Mouse (Mus musculus) bone marrow, adult 2 months (tissue): ENCODE measurements around the gene Zbtb7a. TPM values are rescaled to one million over a fixed set of nuclear protein-coding genes. Genes with fewer than 3 reads are reported as not detected.
"Not testable (repeated sequence)": the region's sequence is repeated elsewhere in the genome, so short reads cannot be mapped to it uniquely, and the experiment has no call there.

Experiments
- H3K27ac ChIP-seq: fragments of 200-500 bp; 2 replicates; pipeline ENCODE4 v1.5.1; 2012; ENCODE audit warnings: low read depth, mild to moderate bottlenecking, control low read depth, inconsistent platforms, low read length; ENCODE audit not compliant: control insufficient read depth, poor library complexity, insufficient read depth
- H3K4me1 ChIP-seq: fragments of 200-500 bp; 2 replicates; pipeline ENCODE4 v1.6.1; 2011; ENCODE audit warnings: low read length; ENCODE audit not compliant: control insufficient read depth, insufficient read depth
- H3K4me3 ChIP-seq: fragments of 200-500 bp; replicated peaks from 2 replicates; pipeline ENCODE3; 2011; ENCODE audit warnings: mild to moderate bottlenecking, low read depth, low read length, control low read depth; ENCODE audit not compliant: control insufficient read depth
- CTCF ChIP-seq: fragments of 200-500 bp; IDR thresholded peaks from 2 replicates; pipeline ENCODE4 v1.5.1; 2011; ENCODE audit warnings: low read length, control low read depth; ENCODE audit not compliant: control insufficient read depth, insufficient read depth
- POLR2A ChIP-seq: fragments of 200-500 bp; IDR thresholded peaks from 2 replicates; pipeline ENCODE4 v1.6.1; 2011; ENCODE audit warnings: low read depth, mild to moderate bottlenecking, control low read depth, low read length, borderline replicate concordance; ENCODE audit not compliant: control insufficient read depth
- WGBS: fragments of 180-500 bp; shearing (Covaris S2); methylation state at CpG from one replicate; pipeline ENCODE4 v1.1.7; 2018; 5-methylcytosine and 5-hydroxymethylcytosine counted together
- polyA plus RNA-seq: library from polyadenylated mRNA; stranded (reverse); fragments of >200 nt; gene quantifications from 2 replicates; pipeline ENCODE4 v1.2.4, GENCODE M21; 2011; ENCODE audit warnings: low replicate concordance; ENCODE audit not compliant: missing spikeins, insufficient read depth, insufficient read length

The Zbtb7a gene
- polyA plus RNA-seq, 1 experiment, result 28.2 TPM

DNA sequence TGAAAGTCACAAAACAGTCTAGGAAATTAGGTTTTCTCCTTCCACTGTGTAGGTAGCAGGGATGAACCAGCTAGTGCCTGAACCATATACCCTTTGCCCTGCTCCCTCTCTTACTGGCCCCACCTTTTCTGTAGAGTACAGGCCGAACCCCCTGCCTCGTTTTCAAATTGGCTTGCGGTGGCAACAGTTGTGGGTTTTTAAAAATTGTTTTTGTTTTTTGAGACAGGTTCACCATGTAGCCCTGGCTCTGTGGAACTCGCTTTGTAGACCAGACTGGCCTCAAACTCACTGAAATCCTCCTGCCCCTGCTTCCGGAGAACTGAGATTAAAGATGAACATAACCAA lies 33.0 kb downstream of the Zbtb7a start:
- Histone ChIP-seq H3K4me1 (peaks cover 1% of the 10 kb centered on the region), H3K27ac (peak overlapping the region; percentile 85), H3K4me3 (peak overlapping the region; percentile 62)
- under 1% methylated on average over 5 of the region's 5 CpGs for WGBS
- TF ChIP-seq POLR2A (no peak), CTCF (no peak)

DNA sequence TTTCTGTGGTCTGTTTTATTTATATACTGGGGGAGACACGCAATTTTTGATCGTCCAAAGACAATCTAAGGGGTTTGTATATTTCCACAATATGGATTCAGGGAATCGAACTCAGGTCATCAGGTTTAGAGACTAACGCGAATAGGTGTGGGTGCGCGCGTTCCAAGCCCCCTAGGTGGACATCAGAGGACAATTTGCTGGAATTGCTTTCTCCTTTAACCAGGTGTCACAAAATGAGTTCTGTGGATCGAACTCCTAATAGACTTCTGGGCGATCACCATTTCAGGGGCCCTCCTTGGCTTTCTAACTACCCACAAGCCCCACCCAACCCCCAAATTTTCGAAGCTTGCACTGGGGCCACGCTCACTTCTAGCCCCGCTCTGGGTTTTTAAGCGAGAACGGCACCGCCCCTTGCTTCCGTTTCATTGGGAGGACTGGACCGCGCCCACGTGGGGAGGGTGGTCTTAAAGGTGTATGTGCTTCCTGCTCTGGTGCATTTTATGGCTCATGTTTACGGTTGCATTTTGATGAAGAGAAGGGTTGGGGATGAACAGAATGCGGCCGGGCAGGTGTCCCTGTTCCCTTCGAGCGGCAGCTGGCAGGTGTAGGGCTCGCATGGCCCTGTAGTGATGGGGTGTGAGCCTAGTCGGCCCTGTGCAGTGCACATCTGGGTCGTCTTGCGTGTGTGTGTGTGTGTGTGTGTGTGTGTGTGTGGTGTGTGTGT lies 33.7 kb downstream of the Zbtb7a start:
- Histone ChIP-seq H3K4me1 (peaks cover 3% of the 10 kb centered on the region), H3K27ac (peak overlapping the region; percentile 85), H3K4me3 (peak overlapping the region; percentile 68)
- WGBS, result under 1% methylated on average over 29 of the region's 29 CpGs
- TF ChIP-seq POLR2A (no peak), CTCF (no peak; the same call in 1 of the 2 replicates)

DNA sequence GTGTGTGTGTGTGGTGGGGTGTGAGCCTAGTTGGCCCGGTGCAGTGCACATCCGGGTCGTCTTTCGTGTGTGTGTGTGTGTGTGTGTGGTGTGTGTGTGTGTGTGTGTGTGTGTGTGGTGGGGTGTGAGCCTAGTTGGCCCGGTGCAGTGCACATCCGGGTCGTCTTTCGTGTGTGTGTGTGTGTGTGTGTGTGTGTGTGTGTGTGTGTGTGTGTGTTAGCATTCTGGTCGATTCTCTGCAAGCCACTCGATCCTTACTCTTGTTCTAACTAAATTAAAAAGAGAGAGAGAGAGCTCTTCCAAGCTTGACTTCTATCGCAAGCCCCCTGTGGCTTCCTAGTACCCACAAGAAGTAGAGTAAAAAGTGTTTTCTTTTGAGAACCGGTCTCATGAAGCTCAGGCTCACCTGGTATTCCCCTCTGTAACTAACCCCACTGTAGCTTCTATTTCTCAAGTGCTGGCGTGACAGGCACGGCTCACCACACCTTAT lies 34.4 kb downstream of the Zbtb7a start:
- 4% methylated on average over 12 of the region's 14 CpGs for WGBS
- not testable (repeated sequence) for H3K27ac ChIP-seq, H3K4me1 ChIP-seq, H3K4me3 ChIP-seq

DNA sequence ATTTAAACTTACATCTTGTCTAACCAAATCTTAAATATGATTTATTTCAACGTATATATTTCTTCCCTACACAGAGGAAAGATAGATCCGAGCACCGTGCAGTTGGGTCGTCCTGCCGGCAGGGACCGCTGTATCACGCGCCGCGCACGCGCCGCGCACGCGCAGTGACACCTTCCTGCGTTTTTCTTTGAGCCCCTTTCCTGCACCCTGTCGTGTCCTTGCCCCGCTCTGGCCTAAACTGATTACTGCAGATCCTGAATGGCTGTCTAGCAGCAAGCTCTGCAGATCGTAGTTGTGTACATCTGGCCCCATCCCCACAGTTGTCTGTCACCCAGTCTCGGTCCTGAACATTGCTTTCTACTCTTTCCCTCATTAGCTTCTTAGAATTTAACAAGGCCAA lies 38.1 kb downstream of the Zbtb7a start:
- peaks cover 7% of the 10 kb centered on the region for H3K4me1 ChIP-seq
- TF ChIP-seq POLR2A (peak; percentile 66; the same call in 1 of the 2 replicates), CTCF (peak; percentile 90)
- H3K27ac ChIP-seq, result peak overlapping the region; percentile 80
- WGBS, result 6% methylated on average over 21 of the region's 21 CpGs
- H3K4me3 ChIP-seq, result peak overlapping the region; percentile 72

DNA sequence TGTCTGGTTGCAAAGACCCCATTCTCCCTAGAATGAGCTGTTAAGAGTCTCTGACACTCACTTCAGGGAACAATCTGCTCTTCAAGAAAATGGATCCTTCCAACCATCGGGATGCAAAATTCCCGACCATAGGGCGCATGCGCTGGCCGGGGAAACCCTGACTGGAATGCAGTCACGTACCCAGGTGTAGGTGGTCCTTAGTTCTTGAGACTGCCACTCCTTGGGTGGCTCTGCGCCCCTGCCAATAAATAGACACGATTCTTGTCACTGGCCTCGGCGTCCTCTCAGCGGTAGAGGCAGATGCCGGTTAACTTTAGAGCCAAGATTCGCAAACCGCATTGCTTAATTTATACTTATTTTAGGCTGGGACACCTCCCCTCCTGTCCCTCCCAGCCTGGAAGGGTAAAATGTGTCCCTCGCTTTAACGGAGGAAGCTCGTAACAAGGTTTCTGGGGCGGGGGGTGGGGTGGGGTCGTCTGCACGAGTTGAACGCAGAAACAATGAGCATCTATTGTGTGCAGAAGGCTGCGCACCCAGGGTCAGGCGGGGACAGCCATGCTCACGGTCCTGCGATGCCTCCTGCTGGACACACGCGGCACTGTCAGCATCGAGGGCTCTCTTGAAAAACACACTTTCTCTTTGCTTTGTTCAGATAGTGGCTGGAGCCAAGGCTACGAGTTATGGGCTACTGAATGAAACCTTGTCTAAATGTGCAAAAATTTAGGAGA lies 39.8 kb downstream of the Zbtb7a start:
- Histone ChIP-seq H3K4me1 (peaks cover 7% of the 10 kb centered on the region), H3K4me3 (no peak overlapping the region), H3K27ac (no peak overlapping the region)
- WGBS, result 14% methylated on average over 29 of the region's 29 CpGs
- peak; percentile 100 for TF ChIP-seq CTCF
- no peak for TF ChIP-seq POLR2A

DNA sequence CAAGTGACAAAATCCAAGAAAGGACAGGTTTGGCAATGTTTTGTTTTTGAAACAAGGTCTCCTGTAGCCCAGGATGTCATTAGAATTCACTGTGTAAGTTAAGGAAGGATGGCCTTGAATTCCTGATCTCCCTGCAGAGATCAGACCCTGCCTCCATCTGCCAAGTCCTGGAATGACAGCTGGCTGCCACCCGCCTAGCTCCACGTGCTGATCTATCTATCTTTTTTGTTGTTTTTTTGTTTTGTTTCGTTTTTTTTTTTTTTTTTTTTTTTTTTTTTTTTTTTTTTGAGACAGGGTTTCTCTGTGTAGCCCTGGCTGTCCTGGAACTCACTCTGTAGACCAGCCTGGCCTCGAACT lies 40.3 kb downstream of the Zbtb7a start:
- H3K4me1 ChIP-seq, result not testable (repeated sequence)
- Histone ChIP-seq H3K4me3 (peak overlapping the region; percentile 18), H3K27ac (peak overlapping the region; percentile 48; the same call in 1 of the 2 replicates)
- 15% methylated on average over 3 of the region's 4 CpGs for WGBS

DNA sequence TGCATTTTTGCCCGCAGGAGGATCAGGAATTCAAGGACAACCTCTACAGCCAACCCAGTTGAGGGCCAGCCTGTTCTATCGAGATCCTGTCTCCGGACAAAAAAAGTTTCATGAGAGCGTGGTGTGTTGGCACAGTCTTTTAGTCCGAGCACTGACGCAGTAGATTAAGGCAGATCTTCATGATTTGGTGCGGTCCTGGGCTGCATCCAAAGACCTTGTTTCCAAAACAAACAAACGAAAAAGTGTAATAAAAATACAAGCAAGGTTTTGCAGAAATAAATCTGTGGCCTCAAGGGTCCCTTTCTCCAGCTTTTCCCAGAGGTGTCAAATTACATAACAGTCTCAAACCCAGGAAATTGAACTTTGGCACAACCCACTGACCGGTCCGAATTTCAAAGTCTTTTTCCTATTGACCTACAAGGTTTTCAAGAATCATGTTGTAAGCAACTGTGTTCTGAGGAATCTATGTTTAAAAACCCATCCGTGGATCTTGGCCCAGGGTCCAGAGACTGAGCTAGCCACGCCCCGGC lies 41.0 kb downstream of the Zbtb7a start:
- H3K4me1 ChIP-seq, result peaks cover 7% of the 10 kb centered on the region
- peak overlapping the region; percentile 35; the same call in 1 of the 2 replicates for H3K27ac ChIP-seq
- TF ChIP-seq CTCF (no peak), POLR2A (no peak)
- 4% methylated on average over 13 of the region's 13 CpGs for WGBS
- H3K4me3 ChIP-seq, result peak overlapping the region; percentile 56

DNA sequence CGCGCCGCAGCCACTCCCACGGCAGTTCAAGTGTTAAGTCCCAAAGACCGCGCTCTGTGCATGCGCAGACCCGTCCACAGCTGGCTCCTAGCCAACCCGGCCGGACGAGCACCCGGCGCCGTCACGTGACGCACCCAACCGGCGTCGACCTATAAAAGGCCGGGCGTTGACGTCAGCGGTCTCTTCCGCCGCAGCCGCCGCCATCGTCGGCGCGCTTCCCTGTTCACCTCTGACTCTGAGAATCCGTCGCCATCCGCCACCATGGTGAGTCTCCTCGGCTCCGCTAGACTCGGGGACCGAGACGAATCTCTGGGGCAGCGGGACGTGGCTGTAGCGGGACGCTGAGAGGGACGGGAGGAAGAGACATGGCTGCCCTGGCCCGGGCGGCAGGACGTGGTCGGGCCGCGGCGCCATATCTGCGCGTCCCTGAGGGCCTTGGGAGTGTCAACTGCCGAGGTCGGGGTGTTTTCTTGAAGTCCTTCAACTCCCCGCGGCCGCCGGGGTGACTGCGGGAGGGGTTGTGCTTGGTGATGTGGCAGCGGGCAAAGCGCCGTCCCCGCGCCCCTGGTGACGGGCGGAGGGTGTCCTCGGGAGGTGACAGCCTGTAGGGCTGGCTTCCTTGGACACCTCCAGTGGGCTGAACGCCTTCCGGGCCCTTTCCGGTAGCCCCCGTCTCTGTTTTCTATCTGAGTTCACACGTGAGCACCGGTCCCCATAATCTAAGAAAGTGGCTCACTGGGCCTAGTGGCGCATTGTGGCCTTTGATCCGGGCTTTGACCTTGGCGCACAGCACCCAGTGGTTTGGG lies 41.6 kb downstream of the Zbtb7a start, which contains the start of gene Eef2:
Gene Eef2 (plus strand): TSS at position 166 of the 806 bp plus-strand sequence.
- TF ChIP-seq CTCF (no peak), POLR2A (peak; percentile 99)
- H3K4me1 ChIP-seq, result peaks cover 7% of the 10 kb centered on the region
- under 1% methylated on average over 77 of the region's 77 CpGs for WGBS
- H3K4me3 ChIP-seq, result peak within 1 kb of the TSS; percentile 76
- H3K27ac ChIP-seq, result peak within 1 kb of the TSS; percentile 87
